Mouse (Mus musculus): Measurements from ENCODE around the gene Kif5a.

DNA sequence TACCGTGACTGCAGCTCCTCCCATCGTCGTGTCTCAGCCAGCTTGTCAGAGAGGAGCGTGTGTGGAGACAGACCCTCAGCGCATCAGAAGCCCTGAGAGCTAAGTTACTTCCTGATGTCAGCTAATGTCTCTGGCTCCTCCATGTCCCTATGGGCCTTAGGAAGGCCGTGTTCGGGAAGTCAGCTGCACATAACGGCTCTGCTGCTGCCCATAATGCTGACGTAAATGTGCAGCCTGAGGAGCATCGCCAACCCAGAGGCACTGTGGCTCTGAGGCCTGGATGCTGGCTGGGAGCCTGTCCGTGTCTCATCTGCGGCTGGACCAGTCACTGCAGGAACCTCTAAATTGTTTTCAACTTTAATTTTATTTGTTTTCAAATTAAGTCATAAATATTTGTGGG, 5.9 kb upstream of the Kif5a start:
- TF ChIP-seq CTCF (conservative IDR thresholded peaks at IDR 0.05; ENCODE audit: insufficient read depth, insufficient read length, low read depth, low read length) (no peak), POLR2A (IDR thresholded peaks at IDR 0.05; ENCODE audit: low read depth, low read length) (no peak)
